Mouse (Mus musculus): ENCODE results near the gene Ttll3. TPM values are rescaled to one million over a fixed set of nuclear protein-coding genes. Genes with fewer than 3 reads are reported as not detected.

Gene Ttll3
- total RNA-seq, 2 experiments from 2014 or later: 3.4 to 4.6 TPM

DNA sequence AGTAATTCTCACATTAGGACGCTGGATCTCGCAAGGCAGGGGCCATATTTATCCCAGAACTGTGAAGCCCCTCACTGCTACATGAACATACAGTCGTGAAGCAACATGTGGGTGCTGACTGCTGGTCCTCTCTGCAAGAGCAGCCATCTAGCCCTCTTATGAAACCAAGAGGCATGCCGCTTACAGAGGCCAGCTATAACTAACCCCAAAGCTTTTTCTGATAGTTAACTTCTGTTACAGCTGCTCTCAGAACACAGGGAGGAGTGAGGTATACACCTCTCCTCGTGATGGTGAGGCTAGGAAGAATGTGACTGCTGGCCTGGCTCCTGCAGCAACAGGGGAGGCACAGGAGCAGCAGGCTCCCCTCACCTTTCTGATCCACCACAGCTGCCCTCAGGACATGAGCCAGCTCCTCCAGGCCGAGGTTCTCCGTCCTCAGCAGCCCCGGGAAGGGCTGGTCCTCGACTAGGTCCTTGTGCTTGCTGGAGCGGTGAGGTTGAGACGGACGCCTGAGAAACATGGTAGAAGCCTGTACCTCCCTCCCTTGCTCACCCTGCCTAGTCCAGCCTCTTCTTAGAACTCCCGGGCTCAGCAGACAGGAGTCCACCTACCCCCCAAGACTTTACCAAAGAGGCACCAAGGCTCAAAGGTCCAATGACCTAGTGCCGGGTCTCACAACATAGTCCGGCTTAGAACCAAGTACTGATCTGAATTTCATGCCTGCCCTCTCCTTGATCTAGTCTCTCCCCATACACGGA, 29.6 kb downstream of the Ttll3 start:
- peak in 1 of 2 experiments; percentile 30 for DNase-seq (ENCODE audit: low spot score in 2 of 2)

DNA sequence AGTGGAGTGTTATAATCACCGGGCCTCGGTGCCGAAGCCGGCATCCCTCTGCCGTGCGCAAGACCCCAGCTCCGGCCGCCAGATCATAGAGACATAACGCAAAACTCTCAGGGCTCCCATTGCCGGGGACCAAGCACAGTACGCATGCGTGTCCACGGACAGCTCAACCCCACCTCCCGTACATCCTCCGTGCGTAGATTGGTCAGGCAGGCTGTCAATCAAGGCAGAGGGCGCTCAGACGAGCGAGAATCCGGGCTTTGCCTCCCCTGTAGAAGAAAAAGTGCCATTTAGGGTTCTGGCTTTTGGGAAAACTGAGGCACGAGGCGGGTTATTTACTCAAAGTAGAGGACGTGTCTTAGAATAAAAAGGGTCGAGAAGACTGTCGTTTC, 30.1 kb downstream of the Ttll3 start, which contains the start of gene Rpusd3:
Gene Rpusd3, minus strand, starts transcription at position 142 of the 389 bp plus-strand sequence.
- DNase-seq (ENCODE audit: low spot score in 2 of 2): peak; percentile 99 to 100

DNA sequence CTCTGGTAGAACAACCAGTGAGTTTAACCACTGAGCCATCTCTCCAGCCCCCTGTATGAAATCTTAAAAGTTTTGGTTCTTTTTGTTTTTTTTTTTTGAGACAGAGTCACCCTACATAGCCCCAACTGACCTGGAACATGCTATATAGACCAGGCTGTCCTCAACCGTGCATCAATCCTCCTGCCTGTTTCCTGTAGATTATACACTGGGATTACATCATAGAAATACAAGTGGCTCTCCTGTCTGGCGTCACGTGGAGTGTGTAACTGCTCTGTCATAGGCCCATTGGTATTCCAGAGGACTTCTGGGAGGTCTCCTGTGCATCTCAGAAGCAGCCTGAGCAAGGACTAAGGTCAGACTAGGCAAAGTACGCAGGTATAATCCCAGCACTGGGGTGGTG, 33.9 kb downstream of the Ttll3 start:
- DNase-seq (ENCODE audit: low spot score in 2 of 2): no peak

DNA sequence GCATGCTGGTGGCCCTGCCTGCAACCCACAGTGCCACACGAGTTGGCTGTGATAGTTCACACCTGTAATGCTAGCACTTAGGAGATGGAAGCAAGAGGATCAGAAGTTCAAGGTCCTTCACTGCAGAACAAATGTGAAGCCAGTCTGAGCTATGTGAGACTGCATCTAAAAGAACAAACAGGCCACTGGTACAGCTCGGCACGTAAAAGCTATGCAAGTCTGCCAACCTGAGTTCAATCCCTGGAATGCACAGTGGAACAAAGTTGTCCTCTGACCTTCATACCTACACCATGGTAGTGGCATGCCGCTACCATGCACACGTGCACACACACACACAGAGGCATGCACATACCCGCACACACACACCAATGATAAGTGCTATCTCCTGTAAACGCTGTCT, 35.1 kb downstream of the Ttll3 start:
- no peak for DNase-seq (ENCODE audit: low spot score in 2 of 2)

- DNase-seq (ENCODE audit: low spot score in 2 of 2): no peak
Measured at GRCm38 (mm10) chr6:113426696-113427095, 37.6 kb downstream of the Ttll3 start.

- DNase-seq (ENCODE audit: low spot score in 2 of 2): peak in 1 of 2 experiments; percentile 41
Measured at GRCm38 (mm10) chr6:113427397-113427796, 38.3 kb downstream of the Ttll3 start.

DNA sequence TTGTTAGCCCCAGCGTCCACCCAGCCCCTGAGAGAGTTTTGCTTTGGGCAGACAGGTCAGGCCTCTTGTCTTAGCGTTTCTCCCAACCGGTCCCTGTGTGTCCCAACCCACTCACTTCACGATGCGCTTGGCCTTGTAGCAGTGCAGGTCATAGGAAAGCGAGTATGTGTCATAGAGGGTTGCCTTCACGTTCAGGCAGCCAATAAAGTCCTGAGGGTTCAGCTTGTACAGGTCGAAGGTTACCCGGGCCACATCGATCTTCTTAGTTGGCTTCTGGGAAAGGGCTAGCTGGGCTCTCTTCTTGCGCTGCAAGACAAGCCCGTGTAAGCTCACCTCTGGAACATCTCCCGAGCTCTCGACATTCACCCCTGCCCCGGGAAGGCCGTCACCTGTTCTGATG, 38.9 kb downstream of the Ttll3 start:
- DNase-seq (ENCODE audit: low spot score in 2 of 2): no peak

GRCm38 (mm10) chr6:113429965-113430364, 40.9 kb downstream of the Ttll3 start:
- no peak for DNase-seq (ENCODE audit: low spot score in 2 of 2)

- DNase-seq (ENCODE audit: low spot score in 2 of 2): no peak
Measured at GRCm38 (mm10) chr6:113430846-113431245, 41.8 kb downstream of the Ttll3 start.

DNA sequence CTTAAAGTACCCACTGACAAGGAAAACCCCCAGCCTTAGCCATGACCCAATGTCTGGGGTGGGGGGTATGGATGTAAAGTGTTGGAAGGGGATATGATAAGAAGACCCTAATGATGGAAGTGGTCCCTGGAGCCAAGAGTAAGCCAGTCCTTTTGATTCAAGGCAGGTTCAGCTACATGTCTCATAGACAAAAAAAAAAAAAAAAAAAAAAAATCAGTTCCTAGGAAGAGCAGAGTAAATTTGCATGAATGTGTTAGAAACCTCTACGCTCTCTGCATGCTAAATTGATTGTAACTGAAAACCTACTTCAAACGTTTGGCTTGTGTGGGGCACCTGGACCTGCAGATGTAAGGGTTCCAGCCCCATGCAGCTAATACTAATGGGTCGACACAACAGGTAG, 42.7 kb downstream of the Ttll3 start:
- no peak for DNase-seq (ENCODE audit: low spot score in 2 of 2)

DNA sequence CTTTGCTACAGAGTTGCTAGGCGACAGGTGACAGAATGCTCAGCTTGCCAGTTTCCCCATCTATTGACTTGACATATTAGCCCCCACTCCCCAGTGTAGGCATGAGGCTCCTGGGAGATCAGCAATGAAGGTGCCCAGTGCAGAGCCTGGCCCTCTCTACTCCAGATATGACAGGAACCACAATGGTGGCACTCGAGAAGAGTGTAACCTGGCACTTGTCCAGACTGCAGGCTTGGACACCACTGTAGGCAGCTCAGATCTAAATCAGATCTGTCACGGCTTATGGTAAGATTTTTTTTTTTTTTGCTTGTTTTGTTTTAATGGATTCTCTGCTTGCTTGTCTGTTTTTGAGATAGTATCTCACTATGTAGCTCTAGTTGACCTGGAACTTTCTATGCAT, 44.6 kb downstream of the Ttll3 start:
- no peak for DNase-seq (ENCODE audit: low spot score in 2 of 2)

- no peak for DNase-seq (ENCODE audit: low spot score in 2 of 2)
Measured at GRCm38 (mm10) chr6:113434691-113435090, 45.6 kb downstream of the Ttll3 start.

DNA sequence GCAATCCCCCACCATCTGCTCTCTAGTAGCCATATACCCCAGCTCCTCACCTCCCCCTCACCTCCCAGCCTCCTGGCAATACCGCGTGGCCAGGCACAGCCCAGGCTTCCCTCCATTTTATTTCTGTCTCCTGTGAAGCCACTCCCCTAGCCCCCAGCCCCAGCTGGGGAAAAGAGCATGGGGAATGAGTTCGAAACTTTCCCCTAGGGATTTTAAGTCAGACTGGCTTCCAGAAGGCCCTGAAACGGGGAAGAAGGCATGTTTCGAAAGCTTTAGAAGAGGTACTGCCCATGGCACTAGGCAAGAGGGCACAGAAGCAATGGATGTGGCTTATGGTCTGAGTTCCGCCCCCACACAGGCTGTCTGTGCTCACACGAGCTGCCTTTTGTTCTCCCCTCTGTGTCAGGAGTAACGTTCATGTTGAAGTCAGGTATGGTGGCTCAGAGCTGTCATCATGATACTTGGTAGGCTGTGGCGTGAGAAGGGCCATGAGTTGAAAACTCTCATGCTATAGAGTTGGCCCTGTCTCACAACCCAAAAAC, 46.7 kb downstream of the Ttll3 start, which contains the start of gene Cidec:
Gene Cidec, minus strand, starts transcription at position 97 of the 542 bp plus-strand sequence.
- no peak for DNase-seq (ENCODE audit: low spot score in 2 of 2)

- no peak for DNase-seq (ENCODE audit: low spot score in 2 of 2)
Measured at GRCm38 (mm10) chr6:113437135-113437534, 48.1 kb downstream of the Ttll3 start.

DNA sequence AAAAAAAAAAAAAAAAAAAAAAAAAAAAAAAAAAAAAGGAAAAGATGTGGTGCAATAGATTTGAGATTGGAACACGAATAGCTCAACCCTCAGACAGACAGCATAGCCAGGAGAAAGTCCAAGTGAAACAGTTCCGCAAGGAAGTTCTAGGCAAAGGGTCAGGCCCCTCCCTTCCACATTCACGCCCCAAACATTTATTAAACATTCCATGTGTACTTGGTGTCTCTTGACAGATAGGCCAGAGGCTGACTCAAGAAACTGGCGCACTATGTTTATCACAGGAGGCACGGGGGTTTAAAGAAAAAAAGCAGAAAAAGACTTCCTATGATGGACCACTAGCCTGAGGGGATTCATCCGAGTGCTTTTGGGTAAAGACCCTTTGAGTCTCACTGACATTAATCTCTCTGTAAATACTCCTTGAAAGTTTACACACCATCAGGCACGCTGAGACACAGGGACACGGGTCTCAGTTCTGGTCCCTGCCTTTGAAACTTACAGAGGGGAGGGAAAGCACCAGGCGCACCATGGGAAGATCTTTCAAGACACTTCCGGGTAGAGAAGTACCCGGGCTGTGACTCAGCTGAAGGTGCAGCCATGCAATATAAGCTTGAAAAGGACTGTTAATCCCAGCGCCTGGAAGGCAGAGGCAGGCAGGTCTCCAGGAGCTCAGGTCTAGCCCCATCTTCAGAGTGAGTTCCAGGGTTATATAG, 49.8 kb downstream of the Ttll3 start:
- DNase-seq (ENCODE audit: low spot score in 2 of 2): no peak

- no peak for DNase-seq (ENCODE audit: low spot score in 2 of 2)
Measured at GRCm38 (mm10) chr6:113440686-113441085, 51.6 kb downstream of the Ttll3 start.

DNA sequence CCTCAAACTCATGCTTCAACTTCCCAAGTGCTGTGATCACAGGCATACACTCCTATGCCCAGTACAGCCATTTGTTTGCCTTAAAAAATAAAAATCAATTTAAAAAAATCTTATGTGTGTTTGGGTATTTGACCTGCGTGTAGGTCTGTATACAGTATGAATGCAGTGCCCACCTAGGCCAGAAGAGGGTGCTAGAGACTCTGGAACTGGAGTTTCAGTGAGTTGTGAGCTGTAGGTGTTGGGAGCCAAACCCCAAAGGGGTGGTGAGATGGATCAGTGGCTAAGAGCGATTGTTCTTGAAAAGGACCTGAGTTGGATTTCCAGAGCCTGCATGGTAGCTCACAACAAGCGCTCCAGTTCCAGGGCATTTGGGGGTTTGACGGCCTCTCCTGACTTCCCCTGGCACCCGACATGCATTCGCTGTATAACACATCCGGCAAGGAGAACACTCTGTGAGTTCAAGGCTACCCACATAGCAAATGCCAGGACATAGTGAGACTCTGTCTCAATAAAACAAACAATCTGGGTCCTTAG, 52.2 kb downstream of the Ttll3 start:
- DNase-seq (ENCODE audit: low spot score in 2 of 2): peak in 1 of 2 experiments; percentile 68

DNA sequence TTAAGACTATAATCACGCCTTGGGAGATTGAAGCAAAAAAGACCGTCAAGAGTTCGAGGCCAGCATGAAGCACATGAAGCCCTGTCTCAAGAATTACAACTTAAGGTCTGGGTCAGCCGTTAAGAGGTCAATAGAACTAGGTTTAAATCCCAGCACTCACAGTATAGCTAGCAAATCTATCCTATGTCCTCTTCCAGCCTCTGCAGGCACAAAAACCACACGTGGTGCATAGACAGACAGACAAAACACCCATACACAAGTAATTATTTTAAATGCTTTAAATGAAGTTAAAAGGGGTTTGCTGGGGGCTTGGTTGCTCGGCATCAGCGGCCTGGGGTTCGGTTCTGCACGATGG, 53.0 kb downstream of the Ttll3 start:
- no peak for DNase-seq (ENCODE audit: low spot score in 2 of 2)

GRCm38 (mm10) chr6:113442442-113443090, 53.5 kb downstream of the Ttll3 start, which contains the start of gene Jagn1:
TSS of gene Jagn1 (plus strand) at chr6:113442569.
- DNase-seq (ENCODE audit: low spot score in 2 of 2): peak; percentile 79 to 87

DNA sequence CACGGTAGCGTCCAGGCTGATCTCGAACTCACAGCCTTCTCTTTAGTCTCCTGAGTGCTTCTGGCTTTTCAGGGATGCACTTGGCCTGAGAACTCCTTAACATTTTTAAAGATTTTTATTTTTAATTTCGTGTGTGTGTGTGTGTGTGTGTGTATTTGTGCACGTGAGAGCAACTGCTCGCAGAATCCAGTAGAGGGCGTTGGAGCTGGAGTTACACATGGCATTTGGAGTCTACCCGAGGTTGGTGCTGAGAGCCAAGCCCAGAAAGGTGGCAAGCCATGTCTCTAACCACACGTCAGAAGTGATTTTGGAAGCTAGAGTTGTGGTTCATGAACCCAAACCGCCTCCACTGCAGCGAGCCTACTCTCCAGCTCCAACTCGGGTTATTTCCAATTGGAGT, 54.0 kb downstream of the Ttll3 start:
- no peak for DNase-seq (ENCODE audit: low spot score in 2 of 2)

- no peak for DNase-seq (ENCODE audit: low spot score in 2 of 2)
Measured at GRCm38 (mm10) chr6:113444207-113444965, 55.3 kb downstream of the Ttll3 start.

Measured in gastrocnemius, postnatal 4 days (tissue).